Mouse (Mus musculus) hindbrain, embryonic 11.5 days (tissue): ENCODE results near the gene Cux1. TPM values are rescaled to one million over a fixed set of nuclear protein-coding genes. Genes with fewer than 3 reads are reported as not detected.

ENCODE experiments used
- ATAC-seq: fragments of 200-750 bp; cut with Nextera tagmentation; 2 replicates; pipeline ENCODE4 v1.8.0; 2017; ENCODE audit warnings: mild to moderate bottlenecking, moderate TSS enrichment, moderate library complexity; ENCODE audit not compliant: low FRiP score
- DNase-seq: peaks from one replicate; pipeline ENCODE4 v3.0.0-alpha.2; 2015; ENCODE audit warnings: low spot score
- H3K27ac ChIP-seq: fragments of 300-500 bp; sonication (generic); 2 replicates; pipeline ENCODE4 v1.5.1; 2014; ENCODE audit warnings: mild to moderate bottlenecking, low read depth, low read length
- H3K27me3 ChIP-seq: fragments of 300-500 bp; sonication (generic); 2 replicates; pipeline ENCODE4 v1.6.1; 2014; ENCODE audit warnings: mild to moderate bottlenecking, low read length, moderate library complexity, mixed read lengths; ENCODE audit not compliant: control insufficient read depth, insufficient read depth
- H3K36me3 ChIP-seq: fragments of 300-500 bp; sonication (generic); 2 replicates; pipeline ENCODE4 v1.6.1; 2014; ENCODE audit warnings: mild to moderate bottlenecking, low read length, moderate library complexity, mixed read lengths; ENCODE audit not compliant: control insufficient read depth, insufficient read depth
- H3K4me1 ChIP-seq: fragments of 300-500 bp; sonication (generic); replicated peaks from 2 replicates; pipeline ENCODE4 v1.6.1; 2014; ENCODE audit warnings: low read length, mixed read lengths; ENCODE audit not compliant: control insufficient read depth, insufficient read depth
- H3K4me2 ChIP-seq: fragments of 300-500 bp; sonication (generic); replicated peaks from 2 replicates; pipeline ENCODE4 v1.6.1; 2014; ENCODE audit warnings: mild to moderate bottlenecking, low read depth, low read length
- H3K4me3 ChIP-seq: fragments of 300-500 bp; sonication (generic); 2 replicates; pipeline ENCODE4 v1.5.1; 2014; ENCODE audit warnings: low read depth, low read length
- H3K9ac ChIP-seq: fragments of 300-500 bp; sonication (generic); 2 replicates; pipeline ENCODE4 v1.6.1; 2014; ENCODE audit warnings: low read depth, low read length
- H3K9me3 ChIP-seq: fragments of 300-500 bp; sonication (generic); 2 replicates; pipeline ENCODE4 v1.6.1; 2016; ENCODE audit warnings: low read length; ENCODE audit not compliant: control insufficient read depth
- WGBS: fragments of 180-500 bp; shearing (Covaris S2); extraction: QIAGEN DNeasy Blood & Tissue Kit; methylation state at CpG from one replicate; pipeline ENCODE4 v1.1.7; 2014; 5-methylcytosine and 5-hydroxymethylcytosine counted together
- polyA plus RNA-seq: library from polyadenylated mRNA; unstranded; fragments of >200 nt; fragmentation: Nextera tagmentation; extraction: Ambion mirVana; gene quantifications from 2 replicates; pipeline ENCODE4 v1.2.1, GENCODE M21; 2014

Cux1 gene
- polyA plus RNA-seq, 1 experiment from 2014 or later, result 107 TPM

DNA sequence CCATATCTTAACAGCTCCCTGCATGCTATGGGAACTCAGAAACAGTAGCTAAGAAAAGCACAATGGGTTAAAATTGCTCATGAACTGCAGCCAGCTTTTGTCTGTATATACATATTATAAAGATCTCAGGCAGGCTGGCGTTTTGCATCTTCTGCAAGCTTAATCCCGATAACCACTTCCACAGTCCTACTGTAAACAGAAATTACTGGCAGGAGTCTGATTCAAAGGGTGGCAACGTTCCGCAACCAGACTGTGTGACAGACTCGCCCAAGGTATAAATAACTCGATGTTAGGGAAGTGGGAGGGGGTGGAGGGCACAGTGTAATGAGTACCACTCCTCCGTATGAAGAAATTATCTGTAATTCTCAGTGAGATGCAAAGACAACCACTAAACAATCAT is 55.9 kb downstream of the Cux1 start:
- DNase-seq, result no peak

DNA sequence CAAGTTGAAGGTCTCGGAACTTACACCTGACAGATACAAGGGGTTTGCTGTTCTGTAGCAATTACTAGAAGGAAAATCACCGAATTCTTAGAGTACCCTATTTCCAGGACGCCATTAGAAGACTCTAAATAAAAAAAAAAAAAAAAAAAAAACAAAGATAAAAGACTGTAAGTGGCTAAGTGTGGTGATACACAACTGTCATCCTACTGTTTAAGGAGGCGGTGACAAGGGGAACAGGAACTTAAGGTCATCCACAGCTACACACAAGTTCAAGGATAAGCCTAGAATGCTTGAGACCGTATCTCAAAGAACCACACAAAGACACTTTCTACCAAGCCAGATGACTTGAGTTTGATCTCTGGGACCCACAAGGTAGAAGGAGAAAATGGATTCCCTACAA is 56.7 kb downstream of the Cux1 start:
- WGBS, result 96% methylated on average over 5 of the region's 5 CpGs

More for the DNA sequence above, 55.9 kb downstream of the Cux1 start:
- Histone ChIP-seq H3K9me3 (no peaks in the 10 kb centered on the region), H3K4me3 (no peak overlapping the region), H3K27me3 (no peaks in the 10 kb centered on the region), H3K36me3 (no peaks in the 10 kb centered on the region), H3K9ac (no peak overlapping the region), H3K4me2 (no peak overlapping the region), H3K27ac (no peak overlapping the region), H3K4me1 (no peaks in the 10 kb centered on the region; the same call in 1 of the 2 replicates)
- ATAC-seq, result no peak
- WGBS, result 82% methylated on average over 7 of the region's 7 CpGs

DNA sequence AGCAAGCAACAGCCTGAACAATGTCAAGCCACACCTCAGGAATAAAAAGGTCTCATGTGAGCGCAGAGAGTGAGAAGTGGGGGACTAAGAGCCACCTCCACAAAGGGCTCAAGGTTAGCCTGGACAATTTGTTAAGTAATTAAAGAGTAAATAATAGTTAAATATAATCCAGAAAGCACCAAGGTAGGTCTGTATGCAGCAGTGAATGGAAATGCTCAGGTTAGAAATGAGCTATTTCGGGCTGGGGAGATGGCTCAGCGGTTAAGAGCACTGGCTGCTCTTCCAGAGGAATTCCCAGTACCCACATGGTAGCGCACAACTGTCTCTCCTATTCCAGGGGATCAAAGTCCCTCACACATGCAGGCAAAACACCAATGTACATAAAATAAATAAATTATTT is 59.7 kb downstream of the Cux1 start:
- no peaks in the 10 kb centered on the region for H3K9me3 ChIP-seq
- H3K4me3 ChIP-seq, result no peak overlapping the region
- WGBS, result 91% methylated on average over 4 of the region's 4 CpGs
- DNase-seq (no peak), ATAC-seq (no peak)
- no peak overlapping the region for H3K9ac ChIP-seq
- H3K4me2 ChIP-seq, result no peak overlapping the region
- H3K36me3 ChIP-seq, result no peaks in the 10 kb centered on the region
- H3K4me1 ChIP-seq, result peaks cover under 1% of the 10 kb centered on the region; the same call in 1 of the 2 replicates
- H3K27me3 ChIP-seq, result no peaks in the 10 kb centered on the region
- no peak overlapping the region for H3K27ac ChIP-seq

More for the DNA sequence above, 56.7 kb downstream of the Cux1 start:
- Histone ChIP-seq H3K9ac (no peak overlapping the region), H3K4me1 (no peaks in the 10 kb centered on the region), H3K27me3 (no peaks in the 10 kb centered on the region), H3K9me3 (no peaks in the 10 kb centered on the region), H3K4me3 (no peak overlapping the region), H3K4me2 (no peak overlapping the region), H3K27ac (no peak overlapping the region), H3K36me3 (no peaks in the 10 kb centered on the region)
- DNase-seq (no peak), ATAC-seq (no peak)

DNA sequence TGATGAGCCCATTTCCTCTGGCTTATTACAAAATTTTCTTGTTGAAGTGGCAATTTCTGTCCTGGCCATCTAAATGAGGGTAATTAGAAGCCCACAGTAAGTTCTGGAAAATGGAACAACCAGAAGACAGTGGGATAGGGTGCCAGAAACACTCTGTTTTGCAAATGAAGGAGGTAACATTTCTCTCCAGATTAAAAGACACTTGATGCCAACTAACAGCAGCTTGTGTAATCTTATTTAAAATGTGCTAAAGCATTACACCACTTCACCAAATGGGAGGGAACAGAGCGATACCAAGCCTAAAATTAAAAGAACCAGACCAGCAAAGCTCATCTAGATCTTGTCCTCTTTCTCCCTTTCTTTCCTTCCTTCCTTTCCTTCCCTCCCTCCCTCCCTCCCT is 61.0 kb downstream of the Cux1 start:
- Histone ChIP-seq H3K36me3 (no peaks in the 10 kb centered on the region), H3K9ac (no peak overlapping the region), H3K27me3 (no peaks in the 10 kb centered on the region), H3K27ac (no peak overlapping the region), H3K4me1 (peaks cover 2% of the 10 kb centered on the region; the same call in 1 of the 2 replicates), H3K9me3 (no peaks in the 10 kb centered on the region), H3K4me2 (no peak overlapping the region), H3K4me3 (no peak overlapping the region)
- 85% methylated on average over 1 of the region's 1 CpGs for WGBS
- ATAC-seq (no peak), DNase-seq (no peak)

DNA sequence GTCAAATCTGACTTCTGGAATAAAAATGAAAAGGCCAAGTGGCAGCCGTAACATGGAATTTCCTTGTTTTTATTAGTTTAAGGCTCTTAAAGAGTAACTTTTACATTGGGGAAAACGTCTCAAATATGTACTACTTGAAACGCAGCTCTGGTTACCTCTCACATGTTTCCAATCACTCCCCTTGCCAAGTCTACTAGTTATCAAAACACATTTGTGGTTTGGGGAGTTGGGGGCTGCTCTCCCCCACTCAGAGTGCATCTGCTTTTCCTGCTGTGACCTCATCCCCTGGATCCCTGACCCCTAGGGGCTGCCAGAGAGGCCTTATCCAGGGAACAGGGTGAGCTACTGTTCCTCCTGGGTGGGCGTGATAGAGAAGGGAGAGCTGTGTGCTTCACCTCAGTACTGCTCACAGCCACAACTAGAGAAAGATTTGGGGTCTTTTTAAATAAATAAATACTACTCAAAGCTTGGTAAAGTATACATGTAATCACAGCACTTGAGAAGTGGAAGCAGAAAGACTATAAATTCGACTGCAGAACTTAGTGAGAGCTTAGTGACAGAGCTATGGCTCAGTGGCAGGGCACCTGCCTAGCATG is 64.7 kb downstream of the Cux1 start:
- Histone ChIP-seq H3K4me2 (no peak overlapping the region), H3K9me3 (no peaks in the 10 kb centered on the region), H3K27me3 (no peaks in the 10 kb centered on the region), H3K4me3 (no peak overlapping the region), H3K9ac (no peak overlapping the region), H3K27ac (no peak overlapping the region), H3K4me1 (peaks cover 2% of the 10 kb centered on the region; the same call in 1 of the 2 replicates), H3K36me3 (no peaks in the 10 kb centered on the region)
- no peak for ATAC-seq
- DNase-seq, result no peak
- WGBS, result 64% methylated on average over 5 of the region's 5 CpGs

DNA sequence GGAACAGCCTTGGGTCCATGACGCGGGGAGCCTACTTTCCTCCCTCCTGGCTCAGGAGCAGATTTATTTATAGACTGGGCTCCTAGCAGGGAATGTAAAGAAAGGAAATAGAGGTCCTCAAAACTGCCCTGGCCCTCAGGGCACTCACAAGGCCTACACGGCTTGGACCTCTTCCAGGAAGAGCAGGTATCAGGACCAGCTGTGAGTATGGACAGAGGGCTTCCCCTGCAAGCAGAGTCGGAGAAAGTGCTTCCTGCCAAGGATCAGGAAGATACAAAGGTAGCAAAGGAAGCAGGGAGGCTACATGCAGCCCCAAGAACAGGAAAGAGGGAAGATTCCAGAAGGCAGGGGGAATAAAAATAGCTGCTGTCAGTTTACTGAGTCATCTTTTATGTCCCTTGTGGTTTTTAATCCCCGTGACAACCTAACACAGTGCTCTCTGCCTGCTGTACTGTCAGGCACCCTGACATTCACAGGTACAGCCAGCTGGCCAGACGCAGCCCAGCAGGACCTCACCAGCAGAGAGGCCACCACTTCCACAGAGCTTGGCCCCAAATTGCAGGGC is 66.9 kb downstream of the Cux1 start:
- H3K9me3 ChIP-seq, result no peaks in the 10 kb centered on the region
- 69% methylated on average over 6 of the region's 6 CpGs for WGBS
- ATAC-seq, result no peak
- no peak overlapping the region for H3K4me3 ChIP-seq
- no peaks in the 10 kb centered on the region for H3K36me3 ChIP-seq
- H3K4me2 ChIP-seq, result no peak overlapping the region
- H3K27me3 ChIP-seq, result no peaks in the 10 kb centered on the region
- no peak overlapping the region for H3K27ac ChIP-seq
- H3K9ac ChIP-seq, result no peak overlapping the region
- DNase-seq, result no peak
- peaks cover 2% of the 10 kb centered on the region; the same call in 1 of the 2 replicates for H3K4me1 ChIP-seq

DNA sequence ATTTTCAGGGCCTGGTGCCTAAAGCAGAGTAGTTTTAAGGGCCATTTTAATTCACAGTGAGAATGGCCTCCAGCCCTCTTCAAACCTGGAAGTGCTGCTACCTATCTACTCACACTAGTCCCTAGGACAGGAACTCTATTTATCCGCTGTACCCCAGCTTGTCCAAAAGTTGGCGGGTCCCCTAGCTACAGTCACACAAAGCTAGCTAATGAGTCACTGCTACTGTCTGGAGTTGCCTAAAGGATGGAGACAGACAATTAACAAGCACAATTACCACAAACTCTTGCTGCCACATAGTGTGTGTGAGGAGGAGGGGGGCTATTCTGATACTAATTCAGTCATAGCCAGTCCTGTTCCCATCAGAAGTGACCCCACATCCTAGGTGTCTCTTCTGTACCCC is 68.0 kb downstream of the Cux1 start:
- Histone ChIP-seq H3K4me2 (no peak overlapping the region), H3K36me3 (no peaks in the 10 kb centered on the region), H3K9ac (no peak overlapping the region), H3K27me3 (no peaks in the 10 kb centered on the region), H3K4me3 (no peak overlapping the region), H3K4me1 (peaks cover 2% of the 10 kb centered on the region; the same call in 1 of the 2 replicates), H3K27ac (no peak overlapping the region), H3K9me3 (no peaks in the 10 kb centered on the region)
- ATAC-seq, result no peak
- WGBS, result 94% methylated on average over 2 of the region's 2 CpGs
- no peak for DNase-seq

DNA sequence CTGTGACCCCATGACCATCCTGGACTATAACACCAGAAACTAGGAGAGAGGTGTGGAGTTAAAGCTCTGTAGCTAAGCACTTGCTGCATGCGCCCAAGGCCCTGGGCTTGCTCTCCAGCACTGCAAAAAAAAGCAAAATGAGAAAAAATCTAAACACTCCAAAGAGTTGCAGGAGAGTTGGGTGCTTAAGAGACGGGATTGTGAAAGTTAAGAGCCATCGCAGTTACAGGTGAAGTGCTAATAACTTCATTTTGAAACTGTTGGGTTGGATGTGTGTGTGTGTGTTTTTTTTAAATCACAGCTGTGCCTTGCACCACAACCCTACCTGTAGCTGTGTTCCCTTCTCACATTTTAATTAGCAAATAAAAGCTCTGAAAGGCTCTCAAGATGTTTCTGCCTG is 68.5 kb downstream of the Cux1 start:
- H3K27ac ChIP-seq, result no peak overlapping the region
- H3K4me3 ChIP-seq, result no peak overlapping the region
- no peak for ATAC-seq
- 95% methylated on average over 3 of the region's 3 CpGs for WGBS
- H3K9me3 ChIP-seq, result no peaks in the 10 kb centered on the region
- H3K9ac ChIP-seq, result no peak overlapping the region
- H3K4me2 ChIP-seq, result no peak overlapping the region
- no peaks in the 10 kb centered on the region for H3K27me3 ChIP-seq
- peaks cover 2% of the 10 kb centered on the region; the same call in 1 of the 2 replicates for H3K4me1 ChIP-seq
- H3K36me3 ChIP-seq, result no peaks in the 10 kb centered on the region
- no peak for DNase-seq

DNA sequence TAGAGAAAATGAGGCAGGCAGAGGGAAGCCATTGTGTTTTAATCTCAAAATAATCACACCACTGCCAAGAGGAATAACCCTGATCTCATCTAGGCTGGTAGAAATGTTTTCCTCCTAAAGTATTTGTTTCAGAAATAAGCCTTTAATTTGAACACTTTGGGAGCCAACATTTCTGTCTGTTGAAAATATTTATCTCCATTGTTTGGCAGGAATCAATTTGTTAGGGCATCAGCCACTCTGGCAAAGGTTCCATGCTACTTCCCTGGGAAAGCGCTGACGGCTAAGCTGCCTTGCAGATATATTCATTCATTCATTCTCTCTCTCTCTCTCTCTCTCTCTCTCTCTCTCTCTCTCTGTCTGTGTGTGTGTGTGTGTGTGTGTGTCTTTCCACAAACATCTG is 70.0 kb downstream of the Cux1 start:
- Histone ChIP-seq H3K9ac (no peak overlapping the region), H3K4me1 (no peaks in the 10 kb centered on the region), H3K27ac (no peak overlapping the region), H3K9me3 (no peaks in the 10 kb centered on the region), H3K4me3 (no peak overlapping the region), H3K4me2 (no peak overlapping the region), H3K36me3 (no peaks in the 10 kb centered on the region), H3K27me3 (no peaks in the 10 kb centered on the region)
- ATAC-seq (no peak), DNase-seq (no peak)
- WGBS, result 89% methylated on average over 2 of the region's 2 CpGs
